Mouse (Mus musculus) telencephalon, adult 2 months (tissue): ENCODE measurements at regions not wholly inside any gene's neighbourhood (a gene's known extent, or its start where the extent isn't known, plus 50 kb on each side); places are given as distances from the start of the nearest gene placed in this dataset.
"Not testable (repeated sequence)": the region's sequence is repeated elsewhere in the genome, so short reads cannot be mapped to it uniquely, and the experiment has no call there.

ENCODE experiments used
- DNase-seq: peaks from one replicate; pipeline ENCODE4 v3.0.0-alpha.2; 2011; ENCODE audit warnings: low read depth, low spot score

DNA sequence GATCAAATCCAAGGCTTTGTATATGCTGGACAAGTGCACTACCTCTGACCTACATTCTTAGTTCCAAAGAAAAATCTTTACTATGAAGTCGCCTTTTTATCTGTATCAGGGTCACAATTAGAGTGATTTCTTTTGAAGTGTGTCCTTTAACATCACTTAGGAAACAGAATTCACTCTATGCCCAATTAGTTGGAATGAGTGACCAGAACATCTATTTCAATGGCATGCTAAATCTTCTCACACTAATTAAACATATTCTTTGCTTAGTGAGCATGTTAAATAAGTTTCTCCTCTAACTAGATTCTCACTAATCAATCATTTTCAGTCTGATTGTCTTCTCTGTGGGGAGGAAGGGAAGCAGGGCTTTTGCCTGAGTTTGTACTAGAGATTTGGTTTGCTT is 84.9 kb downstream of the Arl6ip6 start:
- DNase-seq = no peak

DNA sequence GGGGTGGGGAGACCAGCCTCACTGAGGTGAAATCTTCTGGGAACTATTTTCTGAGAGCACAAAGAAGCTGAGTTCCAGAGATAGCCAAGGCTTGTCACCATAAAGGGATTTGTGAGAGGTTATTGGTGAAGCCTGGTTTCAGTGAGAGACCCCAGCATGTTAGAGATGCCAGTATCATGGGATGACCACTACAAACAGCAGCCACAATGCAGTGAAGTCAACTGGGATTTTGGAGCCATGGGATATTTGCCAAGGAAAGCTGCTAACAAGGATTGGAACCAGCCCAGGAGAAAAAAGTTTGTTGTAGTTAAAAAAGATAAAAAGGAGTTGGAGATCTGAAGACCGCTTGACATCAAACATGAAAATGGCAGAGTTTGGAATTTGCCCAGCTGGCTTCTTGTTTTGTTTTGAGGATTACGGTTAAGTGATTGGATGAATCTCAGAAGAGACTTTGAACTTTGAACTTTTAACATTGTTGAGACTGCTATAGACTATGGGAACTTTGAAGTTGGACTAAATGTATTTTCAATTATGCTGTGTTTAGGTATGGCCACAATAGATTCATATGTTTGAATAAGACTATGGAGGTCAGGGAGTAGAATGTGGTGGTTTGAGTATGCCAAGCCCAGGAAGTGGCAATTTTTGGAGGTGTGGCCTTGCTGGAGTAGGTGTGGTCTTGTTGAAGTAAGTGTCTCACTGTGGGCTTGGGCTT is 110.3 kb downstream of the Arl6ip6 start:
- DNase-seq = no peak

DNA sequence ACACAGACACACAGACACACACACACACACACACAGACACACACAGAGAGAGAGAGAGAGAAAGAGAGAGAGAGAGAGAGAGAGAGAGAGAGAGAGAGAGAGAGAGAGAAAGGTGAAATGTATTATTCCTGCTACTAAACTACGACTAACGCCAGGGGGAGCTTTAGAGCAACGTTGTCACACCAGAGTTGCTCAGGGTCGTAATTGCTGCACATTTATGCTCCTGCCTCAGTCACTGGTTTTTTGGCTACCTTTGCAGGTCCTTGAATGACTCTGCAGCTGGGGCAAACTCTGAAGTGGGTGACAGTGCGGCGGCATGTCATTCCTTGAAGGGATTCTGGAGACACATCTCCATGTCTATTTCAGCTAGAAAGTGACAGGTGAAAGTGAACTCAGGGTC is 139.2 kb downstream of the Arl6ip6 start:
- peak; percentile 8 for DNase-seq

DNA sequence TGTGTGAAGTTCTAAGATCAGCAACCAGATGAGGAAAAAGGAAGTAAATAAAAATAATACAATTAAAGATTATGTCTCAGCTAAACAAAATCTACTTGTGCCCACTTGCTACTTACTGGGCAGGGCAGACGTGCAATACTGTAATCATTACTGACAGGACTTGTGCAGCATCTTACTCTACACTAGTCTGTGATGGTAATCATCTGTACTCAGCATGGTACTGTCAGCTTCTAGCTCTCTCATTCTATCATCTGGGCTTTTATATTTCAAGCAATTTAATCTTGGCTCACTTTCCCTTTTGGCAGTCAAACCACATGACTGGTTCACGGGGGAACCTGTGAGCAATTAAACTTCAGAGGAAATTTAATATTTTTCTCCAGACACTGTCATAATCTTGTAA is 167.5 kb downstream of the Arl6ip6 start:
- no peak for DNase-seq

DNA sequence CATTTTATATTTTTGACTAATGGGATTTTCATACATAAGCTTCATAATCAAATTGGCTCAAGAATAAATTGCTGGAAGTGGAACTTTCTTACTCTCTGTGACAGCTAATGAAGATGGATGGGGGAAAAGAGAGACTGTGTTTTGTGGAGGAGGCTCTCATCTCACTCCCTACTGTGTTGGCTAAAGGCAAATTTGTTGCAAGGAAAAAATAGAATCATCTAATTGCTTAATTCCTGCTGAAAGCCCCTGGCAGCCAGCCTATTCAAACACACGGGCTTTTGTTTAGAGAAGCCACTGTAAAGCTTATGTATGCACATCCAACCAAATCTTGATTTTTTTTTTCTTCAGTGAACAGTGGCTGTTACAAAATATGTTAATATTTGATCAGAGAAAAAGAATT is 190.8 kb downstream of the Arl6ip6 start:
- DNase-seq = peak; percentile 34

DNA sequence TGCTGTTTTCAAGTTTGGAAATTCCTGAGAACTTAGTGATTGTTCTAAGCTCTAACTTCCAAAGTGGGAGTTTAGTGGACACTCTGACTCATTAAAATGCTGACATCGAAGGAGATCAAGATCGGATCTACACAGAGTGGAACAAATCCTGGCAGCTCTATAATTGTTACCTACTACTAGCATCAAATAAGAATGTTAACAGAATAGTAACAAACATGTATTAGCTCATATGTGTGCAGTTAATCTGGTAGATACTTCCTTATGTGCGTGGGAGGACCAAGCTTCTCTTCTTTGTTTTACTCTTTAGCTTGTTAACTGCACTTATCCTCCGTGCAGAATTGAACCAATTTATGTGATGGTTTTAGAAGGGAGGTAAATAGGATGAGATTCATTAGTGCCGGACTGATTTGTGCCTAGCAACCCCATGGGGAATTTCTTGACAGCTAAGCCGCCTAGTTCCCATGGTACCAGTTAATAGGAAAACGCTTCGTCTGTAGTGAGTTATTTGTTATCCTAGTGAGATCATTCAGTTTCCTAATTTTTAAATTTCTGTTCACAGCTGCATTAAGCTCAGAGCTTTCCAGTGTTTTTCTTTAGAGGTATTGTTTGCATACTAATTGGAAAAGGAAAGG is 193.1 kb downstream of the Arl6ip6 start:
- DNase-seq = no peak

DNA sequence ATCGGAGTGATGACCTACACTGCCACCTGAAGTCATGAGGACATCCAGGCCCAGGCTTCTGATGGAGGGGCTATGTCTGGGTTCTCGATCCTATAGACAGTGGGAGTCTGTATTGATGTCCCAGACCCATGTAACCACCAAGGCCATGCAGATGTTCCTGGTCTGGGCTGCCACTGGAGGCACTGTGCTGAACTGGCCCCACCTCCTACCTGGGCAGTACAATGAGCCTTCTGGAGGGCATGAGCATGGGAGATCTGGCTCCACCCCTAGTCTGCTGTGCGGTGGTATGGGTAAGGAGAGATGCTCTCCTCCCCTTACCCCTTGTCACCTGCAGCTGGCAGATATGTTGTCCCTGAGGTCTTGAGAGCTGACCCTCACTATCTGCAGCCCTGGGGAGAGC is 197.1 kb downstream of the Arl6ip6 start:
- no peak for DNase-seq

DNA sequence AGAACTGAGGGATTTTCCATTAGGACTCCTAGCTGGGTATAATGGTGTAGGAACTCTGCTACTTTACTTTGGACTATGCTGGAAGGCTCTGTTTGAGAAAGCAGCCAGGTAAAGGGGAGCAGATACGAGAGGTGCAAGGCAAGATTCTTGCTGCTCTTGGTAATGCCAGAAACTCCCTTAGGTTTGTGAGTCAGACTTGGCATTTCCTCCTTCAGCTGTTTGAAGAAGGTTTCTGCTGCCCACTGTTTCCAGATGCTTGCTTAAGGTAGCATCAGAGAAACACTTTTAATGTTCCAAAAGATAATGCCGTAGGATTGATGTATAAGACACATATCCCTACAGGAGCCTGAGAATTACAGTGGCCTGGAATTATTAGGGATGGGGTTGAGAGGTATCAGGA is 222.9 kb downstream of the Arl6ip6 start:
- peak; percentile 19 for DNase-seq

DNA sequence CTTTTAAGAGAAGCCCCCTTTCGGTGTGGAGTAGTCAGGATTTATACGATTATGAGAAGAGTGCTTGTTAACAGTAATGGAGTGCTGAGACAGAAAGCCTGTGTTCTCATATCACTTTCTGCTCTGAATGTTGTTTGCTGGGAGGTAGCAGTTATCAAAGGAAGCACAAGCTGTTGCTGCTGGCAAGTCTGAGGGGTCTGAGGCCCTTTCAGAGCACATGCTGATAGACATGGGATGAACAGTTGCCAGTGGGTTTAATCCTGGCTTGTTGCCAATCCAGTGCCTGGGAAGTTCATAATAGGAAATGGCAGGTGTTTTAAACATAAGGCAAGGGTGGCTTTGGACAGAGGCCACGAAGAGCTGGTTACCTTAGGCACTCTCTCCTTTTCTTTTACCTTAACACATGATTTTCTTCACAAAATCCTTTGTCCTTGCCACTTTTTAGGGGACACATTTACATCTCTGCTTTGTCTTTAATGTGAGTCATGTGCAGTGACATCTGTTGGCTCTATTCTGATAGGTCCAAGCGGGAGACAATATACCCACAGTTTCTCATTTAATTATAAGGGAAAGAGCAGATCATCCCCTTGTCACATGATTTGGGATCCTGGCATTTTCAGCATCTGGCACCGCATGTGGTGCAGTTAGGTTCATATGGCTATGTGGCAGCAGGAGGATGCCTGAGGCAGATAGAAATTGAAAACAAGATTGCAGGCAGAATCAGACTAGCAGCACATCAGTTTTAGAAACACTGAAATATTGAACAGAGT is 245.7 kb downstream of the Arl6ip6 start:
- no peak for DNase-seq

DNA sequence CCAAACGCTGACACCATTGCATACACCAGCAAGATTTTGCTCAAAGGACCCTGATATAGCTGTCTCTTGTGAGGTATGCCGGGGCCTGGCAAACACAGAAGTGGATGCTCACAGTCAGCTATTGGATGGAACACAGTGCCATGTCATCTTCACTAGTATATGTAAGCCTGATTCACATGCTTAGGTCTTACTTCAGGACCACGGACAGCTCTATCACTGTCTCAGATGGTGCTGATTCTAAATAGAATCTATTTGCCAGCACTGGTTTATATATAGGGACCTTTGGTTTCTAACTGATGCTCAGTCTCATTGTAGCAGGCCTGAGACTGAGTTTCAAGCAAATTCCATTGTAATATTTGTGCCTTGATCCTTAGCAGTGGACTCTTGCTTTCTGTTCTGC is 248.8 kb downstream of the Arl6ip6 start:
- not testable (repeated sequence) for DNase-seq

DNA sequence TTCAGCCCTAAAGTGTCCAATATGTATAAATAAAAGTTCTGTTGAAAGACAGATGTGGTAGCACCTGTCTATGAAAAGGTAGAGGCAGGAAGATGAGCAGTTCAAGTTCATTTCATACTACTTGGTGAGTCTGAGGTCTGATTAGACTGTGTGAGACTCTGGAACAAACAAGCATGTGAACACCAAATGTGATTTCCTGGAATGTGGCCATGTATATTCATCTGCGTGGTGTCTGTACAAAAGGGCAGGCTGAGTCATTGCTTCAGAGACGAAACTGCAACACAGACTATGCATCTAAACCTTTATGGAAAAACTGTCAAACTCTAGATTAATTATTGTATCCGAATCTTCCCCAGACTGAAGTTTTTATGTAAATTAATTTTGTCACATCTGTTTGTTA is 268.7 kb downstream of the Arl6ip6 start:
- DNase-seq = no peak

DNA sequence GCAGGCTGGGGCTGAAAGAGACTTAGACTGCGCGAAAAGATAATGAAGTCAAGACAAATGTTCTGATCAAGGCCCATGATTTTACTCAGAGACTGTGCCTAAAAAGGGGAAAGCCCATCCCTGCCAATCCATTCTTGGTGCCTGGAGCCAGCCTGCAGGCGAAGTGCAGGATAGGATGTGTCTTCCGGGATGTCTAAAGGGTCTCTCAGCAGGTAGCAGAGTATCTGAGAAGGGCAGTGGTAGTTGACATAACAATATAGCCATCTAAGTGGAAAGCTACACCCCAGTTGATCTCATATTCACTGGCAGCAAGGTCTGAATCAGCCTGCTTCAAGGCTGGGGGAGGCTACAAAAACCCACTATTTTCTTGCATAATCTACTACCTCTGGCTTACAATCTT is 282.9 kb downstream of the Arl6ip6 start:
- DNase-seq = no peak

DNA sequence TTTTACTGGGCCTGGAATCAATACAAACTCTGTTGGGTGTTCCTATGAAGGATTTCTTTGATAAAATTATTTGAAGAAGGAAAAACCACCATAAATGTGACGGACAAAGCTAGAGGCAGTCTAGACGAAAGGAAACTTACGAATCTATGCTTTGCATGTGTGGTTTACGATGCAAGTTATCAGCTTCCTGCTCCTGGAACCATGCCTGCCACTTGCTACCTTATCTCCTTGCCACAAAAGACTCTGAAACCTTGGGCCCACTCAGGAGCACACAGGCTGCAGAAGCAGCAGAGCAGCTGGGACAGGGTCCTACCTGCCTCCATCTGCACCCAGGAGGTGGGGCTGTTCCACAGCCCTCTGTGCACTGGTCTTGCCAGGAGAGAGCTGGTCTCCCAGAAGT is 287.5 kb downstream of the Arl6ip6 start:
- DNase-seq = not testable (repeated sequence)

DNA sequence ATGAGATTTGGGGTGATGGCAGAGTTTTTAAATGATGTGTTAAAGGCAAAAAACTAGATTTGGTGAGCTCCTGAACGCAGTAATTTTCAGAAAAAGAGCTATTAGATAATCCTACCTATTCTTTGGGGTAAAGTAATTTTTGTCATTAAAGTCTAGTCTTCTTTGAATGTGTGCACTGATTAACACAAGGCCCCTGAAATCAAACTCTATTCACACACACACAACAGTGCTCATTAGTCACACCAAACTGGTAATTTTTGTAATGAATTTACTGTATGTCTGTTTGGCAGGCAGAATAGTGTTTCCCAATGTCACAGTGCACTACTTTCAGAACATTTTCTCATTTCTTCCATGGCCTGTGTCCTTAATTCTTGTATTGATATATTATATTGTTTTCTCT is 296.8 kb downstream of the Arl6ip6 start:
- no peak for DNase-seq

DNA sequence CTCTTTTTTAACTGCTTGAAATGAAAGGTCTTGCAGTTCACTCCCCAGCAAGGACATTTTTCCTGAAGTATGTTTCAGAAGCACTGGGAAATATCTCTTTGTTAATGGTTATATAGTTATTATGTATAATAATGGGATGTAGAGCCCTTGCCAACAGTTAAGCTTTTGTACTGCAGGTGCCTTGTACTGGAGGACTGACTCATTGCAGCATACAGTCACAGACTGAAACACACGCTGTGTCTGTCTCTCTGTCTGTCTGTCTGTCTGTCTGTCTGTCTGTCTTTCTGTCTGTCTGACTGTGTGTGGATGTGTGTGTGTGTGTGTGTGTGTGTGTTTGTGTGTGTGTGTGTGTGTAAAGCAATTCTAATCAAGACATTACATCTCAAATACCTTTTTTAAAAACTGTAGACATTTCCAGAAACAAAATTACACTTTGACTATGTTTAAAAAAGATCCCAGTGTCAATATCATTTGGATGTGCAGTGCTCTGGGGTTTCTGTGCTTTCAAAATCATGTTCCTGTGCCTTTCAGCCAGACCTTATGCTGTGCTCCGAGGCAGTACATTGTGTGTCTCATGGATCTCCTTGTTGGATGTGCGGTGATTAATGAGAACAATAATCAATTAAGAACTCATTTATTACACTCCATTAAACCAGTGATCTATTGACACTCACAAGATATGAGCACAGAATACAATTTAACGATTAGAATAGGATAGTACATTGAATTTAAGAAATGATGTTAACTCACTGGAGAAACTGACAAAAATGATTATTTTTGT is 299.5 kb downstream of the Arl6ip6 start:
- DNase-seq = no peak

DNA sequence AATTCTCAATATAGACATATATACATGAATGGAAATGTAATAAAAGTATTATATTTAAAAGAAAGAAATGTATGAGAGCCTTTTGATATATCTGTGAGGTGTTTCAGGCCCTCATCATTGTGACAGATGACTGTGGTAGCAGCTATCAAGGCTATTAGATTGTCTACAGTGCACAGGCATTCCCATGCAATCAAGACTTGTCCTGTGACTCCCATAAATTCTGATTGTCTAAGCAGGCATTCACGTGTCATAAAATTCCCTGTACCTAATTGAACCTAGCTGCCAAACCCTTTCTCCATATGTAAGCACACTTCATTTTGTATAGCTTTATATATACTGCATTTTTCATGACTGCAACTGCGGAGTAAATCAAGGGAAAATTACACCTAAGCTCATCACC is 301.3 kb downstream of the Arl6ip6 start:
- no peak for DNase-seq

DNA sequence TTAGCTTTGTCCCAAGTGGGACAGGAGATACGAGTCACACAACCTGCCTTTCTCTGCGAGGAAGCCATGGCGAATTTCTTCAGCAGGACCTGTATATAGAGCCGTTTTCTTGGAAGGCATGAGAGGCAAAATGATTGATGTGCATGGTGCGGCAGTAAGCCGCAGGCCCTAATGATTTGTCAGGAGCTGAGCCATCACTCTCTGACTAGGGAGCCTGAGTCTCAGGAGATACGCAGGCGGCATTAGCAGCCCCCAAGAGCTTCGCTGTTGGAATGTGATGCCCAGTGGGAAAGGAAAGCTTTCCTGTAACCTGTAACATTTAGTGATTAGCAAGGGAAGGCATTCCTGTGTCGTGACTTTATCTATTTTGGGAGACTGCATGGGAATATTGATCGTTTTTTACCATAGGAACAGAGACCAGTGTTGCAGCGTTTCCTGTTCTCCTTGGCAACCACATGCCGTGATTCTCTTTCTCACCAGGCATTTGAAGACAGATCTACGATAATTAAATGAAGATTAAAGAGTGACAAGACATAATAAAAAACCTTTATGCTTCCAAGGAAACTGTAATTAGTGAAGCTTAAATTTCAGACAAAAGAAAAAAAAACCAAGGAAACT is 310.2 kb downstream of the Arl6ip6 start:
- no peak for DNase-seq

DNA sequence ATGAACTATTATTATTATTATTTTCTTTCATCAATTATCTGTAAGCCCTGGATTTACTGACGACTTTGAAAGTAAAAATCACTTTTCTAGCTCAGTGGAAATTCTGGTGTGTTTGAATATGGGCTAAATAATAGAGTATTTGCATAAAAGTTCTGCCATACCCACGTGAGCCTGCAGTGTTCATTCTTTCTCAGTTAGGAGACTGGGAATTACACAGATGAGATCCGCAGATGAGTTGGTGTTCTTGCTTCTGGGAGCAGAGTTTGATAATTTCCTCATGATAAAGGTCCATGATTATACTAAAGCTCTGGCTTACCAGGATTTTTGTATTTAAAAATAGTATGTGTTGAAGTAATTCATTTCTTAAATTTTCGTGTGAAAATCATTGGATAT is 310.7 kb downstream of the Arl6ip6 start:
- no peak for DNase-seq

DNA sequence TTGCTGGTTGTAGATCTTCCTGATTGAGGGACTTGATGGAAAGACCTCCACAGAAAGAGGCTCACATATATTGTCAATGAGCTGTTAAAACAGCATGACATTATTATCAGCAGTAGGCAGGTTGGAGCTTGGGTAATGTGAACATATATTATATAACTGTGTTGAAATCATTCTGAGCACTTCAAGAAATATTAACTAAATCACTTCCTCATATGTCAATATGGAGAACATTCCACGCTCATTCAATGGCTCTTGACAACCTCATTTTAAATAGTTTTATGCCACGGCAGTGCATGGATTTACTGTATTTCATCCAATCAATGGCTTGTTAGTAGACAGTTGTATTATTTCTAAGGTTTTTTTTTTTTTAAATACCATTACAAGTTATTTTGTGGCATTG is 350.6 kb downstream of the Arl6ip6 start:
- DNase-seq = no peak

DNA sequence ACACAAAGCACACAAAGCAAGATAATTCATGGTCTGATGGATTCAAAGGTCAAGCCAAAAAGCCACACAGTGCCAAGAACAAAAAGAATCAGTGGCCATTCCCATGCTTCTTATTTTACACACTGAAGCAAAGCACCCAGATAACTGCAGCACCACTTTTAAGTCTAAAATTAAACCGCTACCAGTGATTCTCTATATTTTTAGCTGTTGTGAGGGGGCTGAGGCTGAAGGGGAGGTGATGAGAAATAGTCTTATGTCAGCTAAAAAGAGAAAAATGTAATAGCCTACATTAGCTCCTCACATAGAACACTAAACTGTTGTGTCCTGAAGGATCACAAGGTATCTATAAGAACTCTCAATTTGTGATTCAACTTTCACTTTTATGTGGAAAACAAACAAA is 382.5 kb downstream of the Arl6ip6 start:
- peak; percentile 31 for DNase-seq

DNA sequence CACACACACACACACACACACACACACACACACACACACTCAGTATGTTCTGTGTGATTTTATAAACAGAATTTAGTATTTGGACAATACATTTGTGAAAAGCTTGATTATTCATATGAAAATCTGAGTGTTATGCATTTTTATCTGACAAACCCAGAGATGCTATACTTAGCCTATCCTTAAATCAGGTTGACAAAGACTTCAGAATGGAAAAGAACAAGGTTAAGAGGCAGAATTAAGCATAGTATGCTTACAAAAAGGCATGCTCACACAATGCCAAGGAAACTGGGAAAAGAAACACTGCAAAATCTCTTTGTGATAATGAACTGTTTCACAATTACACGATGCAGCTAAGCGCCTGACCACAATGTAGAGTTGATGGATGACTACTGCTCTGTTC is 414.3 kb downstream of the Arl6ip6 start:
- no peak for DNase-seq

DNA sequence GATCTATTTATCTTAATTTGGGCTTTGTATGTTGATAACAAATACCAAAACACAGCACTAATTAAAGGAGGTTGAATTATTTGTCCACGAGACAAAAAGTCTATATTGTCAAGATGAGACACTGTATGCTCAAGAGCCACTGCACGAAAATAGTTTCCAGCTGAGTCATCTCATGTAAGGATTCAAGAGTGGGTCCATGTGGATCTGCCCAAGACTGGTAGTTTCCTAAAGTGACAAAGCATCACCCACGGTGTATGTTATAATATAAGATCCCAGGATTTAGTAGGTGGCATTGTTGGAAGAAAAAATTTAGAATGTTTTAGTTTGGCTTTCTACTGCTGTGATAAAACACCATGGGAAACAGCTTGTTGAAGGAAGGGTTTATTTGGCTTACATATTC is 428.2 kb downstream of the Arl6ip6 start:
- peak; percentile 42 for DNase-seq
